Mouse (Mus musculus) bone marrow, adult 2 months (tissue): ENCODE results near the gene Klhdc4.

Experiments
- CTCF ChIP-seq: fragments of 200-500 bp; IDR thresholded peaks from 2 replicates; pipeline ENCODE4 v1.5.1; 2011; ENCODE audit warnings: low read length, control low read depth; ENCODE audit not compliant: control insufficient read depth, insufficient read depth
- POLR2A ChIP-seq: fragments of 200-500 bp; IDR thresholded peaks from 2 replicates; pipeline ENCODE4 v1.6.1; 2011; ENCODE audit warnings: low read depth, mild to moderate bottlenecking, control low read depth, low read length, borderline replicate concordance; ENCODE audit not compliant: control insufficient read depth

GRCm38 (mm10) chr8:121796406-121796805, 33.0 kb downstream of the Klhdc4 start:
- no peak for TF ChIP-seq CTCF
- peak; percentile 43; the same call in 1 of the 2 replicates for TF ChIP-seq POLR2A
